Mouse (Mus musculus) spleen, adult 2 months (tissue): ENCODE measurements around the gene Gtf2a1l.

Experiments used
- CTCF ChIP-seq: fragments of 200-500 bp; IDR thresholded peaks from 2 replicates; pipeline ENCODE4 v1.5.1; 2011; ENCODE audit warnings: mild to moderate bottlenecking, inconsistent platforms; ENCODE audit not compliant: insufficient read depth, insufficient read length, insufficient replicate concordance; ENCODE audit errors: extremely low read depth
- POLR2A ChIP-seq: fragments of 200-500 bp; IDR thresholded peaks from 2 replicates; pipeline ENCODE4 v1.6.1; 2011; ENCODE audit warnings: low read depth, low read length, inconsistent platforms

DNA sequence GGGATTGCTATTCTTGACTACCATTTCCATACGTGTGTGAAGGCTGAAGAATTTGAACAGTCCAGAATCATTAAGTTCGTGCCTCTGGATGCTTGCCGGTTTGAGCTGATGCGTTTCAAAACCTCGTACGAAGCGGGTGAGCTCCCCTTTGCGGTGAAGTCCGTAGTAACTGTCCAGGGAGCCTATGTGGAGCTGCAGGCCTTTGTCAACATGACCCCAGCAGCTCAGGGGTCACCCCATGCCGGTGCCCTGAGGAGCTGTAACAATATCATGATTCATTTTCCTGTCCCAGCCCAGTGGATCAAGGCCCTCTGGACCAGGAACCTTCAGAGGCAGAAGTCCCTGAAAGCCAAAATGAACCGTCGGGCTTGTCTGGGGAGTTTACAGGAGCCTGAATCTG lies 31.9 kb upstream of the Gtf2a1l start:
- no peak for TF ChIP-seq CTCF
- TF ChIP-seq POLR2A = no peak
